Mouse (Mus musculus): Measurements from ENCODE around the gene Prkaca.
"Not testable (repeated sequence)": the region's sequence is repeated elsewhere in the genome, so short reads cannot be mapped to it uniquely, and the experiment has no call there.

The Prkaca gene

DNA sequence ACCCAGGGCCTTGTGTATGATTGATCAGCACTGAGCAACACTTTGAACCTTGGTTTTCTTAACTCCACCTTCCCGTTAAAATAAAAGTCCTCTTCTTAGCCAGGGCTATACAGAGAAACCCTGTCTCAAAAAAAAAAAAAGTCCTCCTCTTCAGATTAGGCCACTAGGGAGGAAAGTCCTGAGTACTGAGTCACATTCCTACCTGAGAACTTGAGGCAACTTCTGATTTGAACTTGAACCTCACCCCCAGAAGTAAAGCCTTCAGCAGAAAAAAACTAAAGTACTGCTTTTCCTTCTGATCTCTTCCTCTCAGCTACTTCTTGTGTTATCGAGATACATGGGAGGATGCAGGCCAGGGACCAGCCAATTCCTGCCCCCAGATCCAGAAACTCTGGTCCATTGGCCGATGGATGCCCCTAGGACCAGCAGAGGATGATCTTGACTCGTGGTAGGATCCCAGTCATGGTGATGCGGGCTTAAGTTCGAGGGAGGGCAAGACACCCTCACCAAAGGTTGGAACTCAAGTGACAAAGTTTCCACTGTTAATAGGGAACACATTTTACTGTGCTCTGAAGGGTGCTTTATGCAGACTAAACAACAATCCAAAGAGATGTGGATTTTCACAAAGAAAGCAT is 30.9 kb downstream of the Prkaca start:
- no peak for DNase-seq

DNA sequence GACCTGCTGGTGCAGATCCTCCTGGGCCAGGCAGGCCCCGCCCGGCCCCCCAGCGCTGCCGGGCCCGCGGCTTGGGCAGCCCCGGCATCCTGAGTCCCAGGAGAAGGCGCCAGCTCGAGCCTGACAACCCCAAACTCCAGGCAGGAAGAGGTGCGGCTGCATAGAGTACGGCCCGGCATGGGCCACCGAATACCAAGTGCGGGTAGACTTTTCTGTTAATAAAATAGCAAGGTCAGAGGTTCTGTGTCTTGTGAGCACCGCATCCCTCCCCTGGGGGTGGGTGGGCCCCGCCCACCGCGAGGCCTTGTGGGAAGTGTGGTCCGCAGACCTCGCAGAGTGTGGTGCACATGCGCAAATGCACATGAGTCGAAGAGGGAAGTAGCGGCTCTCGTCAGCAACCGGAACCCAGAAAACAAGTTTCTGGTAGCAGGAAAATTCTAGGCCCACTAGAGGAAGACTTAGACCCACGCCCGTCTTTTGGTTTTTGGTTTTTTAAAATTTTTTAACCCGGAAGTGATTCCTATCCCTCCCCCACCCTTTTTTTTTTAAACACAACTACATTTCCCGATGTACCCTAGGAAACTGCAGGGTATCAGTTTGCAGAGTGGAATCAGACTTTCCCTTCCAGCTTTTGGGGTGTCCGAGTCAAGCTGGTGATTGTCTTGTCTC is 31.9 kb downstream of the Prkaca start:
- peak; percentile 94 for DNase-seq

DNA sequence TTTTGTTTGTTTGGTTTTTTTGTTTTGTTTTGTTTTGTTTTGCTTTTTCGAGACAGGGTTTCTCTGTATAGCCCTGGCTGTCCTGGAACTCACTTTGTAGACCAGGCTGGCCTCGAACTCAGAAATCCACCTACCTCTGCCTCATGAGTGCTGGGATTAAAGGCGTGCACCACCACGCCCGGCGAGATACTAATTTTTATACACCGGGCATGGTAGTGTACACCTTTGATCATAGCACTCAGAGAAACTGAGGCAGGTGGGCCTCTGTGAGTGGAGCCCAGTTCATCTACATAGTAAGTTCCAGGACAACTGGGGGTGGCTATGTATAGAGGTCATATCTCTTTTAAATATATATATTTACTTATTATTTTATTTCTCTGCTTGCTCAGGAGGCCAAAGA is 32.7 kb downstream of the Prkaca start:
- not testable (repeated sequence) for DNase-seq

DNA sequence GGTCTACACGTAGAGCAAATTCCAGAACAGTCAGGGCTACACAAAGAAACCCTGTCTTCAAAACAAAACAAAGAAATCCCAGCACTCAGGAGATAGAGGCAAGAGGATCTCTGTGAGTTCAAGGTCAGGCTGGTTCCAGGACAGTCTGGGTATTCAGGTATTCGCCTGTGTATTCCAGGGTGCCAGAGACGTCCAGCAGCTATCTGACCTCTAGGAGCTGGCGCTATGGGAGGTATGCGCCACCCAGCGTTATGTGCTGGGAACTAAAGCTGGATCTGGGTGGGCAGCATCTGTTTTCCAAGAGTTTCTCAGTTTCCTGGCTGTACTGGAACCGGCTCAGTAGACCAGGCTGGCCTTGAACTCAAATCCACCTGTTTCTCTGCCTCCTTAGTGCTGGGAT is 35.6 kb downstream of the Prkaca start:
- DNase-seq, result no peak

DNA sequence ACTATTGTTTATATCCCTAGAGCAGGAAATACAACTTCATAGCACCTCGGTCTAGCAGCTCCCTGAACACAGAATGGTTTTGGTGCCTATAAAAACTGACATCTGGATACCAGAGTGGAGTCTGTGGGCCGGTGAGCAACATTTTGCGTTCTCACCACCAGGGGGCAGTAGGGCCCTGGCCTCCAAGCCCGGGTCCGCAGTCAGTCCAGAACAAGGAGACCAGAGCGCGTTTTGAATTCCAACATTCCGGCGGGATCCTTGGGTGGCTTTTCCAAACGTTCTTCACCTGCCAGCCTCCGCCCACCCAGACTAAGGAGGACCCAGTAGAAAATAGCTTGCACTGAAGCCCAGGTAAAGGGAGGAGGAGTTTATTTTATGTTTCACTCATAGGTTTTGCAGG is 37.1 kb downstream of the Prkaca start:
- DNase-seq, result peak; percentile 92

DNA sequence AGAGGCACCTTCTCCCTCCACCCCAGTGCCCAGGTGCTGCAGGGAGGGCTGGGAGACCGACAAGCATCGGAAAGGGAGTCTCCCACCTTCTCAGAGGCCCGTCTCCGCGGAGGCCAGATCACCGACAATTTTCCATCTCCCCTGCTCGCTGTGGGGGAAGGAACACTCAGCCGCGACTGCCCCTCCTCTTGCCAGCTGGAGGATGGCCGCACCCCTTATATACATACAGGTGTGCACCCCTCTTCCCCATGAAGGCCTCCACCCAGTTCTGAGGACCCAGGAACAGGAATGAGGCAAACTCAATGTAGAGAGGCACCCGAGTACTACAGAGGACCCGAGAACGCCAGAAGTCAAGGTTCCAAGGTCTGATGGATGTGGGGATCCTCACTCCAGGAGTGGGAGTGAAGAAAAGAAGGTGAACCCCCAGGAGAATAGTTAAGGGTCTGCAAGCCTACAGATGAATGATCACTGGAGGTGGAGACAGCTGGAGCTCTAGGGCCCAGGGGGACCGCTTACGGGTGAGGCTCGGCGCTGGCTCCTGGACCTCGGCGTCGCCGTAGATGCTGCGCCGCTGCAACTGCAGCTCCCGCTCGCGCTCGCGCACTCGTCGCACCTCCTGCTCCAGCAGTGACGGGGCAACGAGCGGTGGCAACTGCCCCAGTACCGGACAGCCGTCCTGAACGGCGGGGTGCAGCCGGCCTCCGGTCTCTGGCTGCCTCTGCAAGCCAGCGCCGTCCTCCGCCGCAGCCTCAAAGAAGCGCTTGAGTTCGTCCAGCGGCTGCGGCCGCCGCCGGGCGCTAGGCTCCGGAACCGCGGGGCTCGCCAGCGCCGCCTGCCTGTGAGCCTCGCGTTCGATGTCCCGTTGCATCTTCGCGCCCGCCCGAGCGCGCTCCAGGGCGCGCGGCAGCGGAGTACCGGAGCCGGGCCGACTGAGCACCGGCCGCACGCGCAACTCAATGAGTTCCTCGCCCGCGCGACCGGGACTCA is 38.1 kb downstream of the Prkaca start:
- peak; percentile 83 for DNase-seq

DNA sequence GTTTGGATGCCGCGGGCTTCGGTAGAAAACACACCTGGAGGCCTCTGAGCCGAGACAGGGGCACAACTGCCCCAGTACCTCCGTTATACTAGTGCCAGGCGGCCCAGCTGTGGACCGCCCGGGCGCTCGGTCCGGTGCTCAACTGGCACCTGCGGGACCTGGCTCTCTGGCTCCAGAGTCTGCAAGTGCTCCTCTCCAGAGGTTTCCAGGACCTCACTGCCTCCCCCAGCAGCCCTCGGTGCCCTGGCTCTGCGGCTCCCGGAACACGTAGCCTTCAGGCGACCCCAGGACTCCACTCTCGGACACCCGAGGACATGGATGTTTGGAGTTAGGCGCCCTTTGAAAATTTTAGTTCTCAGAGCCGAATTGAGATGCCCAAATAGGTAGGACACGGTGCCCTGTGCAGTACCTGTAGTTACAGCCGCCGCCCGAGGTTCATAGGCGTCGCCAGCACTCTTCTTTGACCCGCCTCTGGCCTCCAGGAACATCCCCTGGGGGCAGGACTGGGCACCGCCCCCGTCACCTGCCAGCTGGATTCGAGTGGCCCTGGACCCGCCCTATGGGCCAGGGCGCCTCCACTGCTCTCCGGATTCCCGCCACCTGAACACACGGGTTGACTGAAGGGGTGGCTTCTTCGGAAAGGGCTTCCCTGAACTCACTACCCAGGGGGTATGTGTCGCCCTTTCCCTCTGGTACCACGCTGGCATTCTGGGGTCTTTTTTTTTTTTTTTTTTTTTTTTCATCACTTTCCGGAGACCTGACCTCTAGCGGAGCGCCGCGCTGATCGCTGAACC is 39.1 kb downstream of the Prkaca start, which contains the start of gene 2210011C24Rik:
Gene 2210011C24Rik, minus strand, starts transcription at position 467 of the 794 bp plus-strand sequence.
- peak; percentile 70 for DNase-seq

DNA sequence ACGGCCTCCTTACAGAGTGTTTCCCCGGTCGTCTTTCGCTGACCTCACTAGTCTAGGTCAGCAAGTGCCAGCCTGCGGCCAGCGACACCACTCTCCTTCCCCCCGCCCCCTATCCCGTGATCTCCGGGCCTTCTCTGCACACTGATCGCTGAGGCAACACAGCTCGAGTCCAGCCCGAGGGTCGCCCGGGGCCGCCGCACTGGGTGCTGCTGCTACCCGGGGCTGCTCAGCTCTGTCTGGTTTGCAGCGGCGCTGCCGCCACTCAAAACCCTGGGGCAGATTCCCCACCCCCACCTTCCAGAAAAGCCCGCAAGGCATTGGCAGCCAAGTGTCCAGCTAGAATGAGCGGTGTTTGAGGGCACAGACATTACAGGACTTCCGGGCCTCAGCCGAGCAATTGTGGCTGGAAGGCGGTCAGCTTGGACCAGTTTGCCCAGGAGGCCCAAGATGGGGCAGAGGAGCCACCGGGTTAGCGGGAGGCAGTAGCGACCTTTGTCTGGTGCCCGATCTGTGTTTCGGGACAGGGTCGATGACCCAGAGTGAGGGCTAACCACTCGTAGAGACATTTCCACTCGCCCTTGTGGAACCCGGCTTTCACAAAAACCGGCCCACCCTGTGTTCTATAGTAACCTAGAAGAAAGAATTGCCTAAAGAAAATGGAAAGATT is 39.8 kb downstream of the Prkaca start:
- peak; percentile 17 for DNase-seq

DNA sequence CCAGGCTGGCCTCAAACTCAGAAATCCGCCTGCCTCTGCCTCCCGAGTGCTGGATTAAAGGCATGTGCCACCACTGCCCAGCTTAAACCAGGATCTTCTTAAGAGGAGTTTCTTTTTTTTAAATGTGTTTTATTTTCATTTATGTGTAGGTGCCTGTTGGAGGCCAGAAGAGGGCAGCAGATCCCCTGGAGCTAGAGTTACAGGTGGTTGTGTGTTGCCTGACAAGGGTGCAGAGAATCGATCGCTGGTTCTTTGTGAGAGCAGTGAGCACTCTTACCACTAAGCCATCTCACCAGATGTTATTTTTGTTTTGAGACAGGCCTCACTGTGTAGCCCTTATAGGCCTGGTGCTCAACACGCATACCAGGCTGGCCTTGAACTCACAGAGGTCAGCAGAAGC is 43.0 kb downstream of the Prkaca start:
- no peak for DNase-seq

DNA sequence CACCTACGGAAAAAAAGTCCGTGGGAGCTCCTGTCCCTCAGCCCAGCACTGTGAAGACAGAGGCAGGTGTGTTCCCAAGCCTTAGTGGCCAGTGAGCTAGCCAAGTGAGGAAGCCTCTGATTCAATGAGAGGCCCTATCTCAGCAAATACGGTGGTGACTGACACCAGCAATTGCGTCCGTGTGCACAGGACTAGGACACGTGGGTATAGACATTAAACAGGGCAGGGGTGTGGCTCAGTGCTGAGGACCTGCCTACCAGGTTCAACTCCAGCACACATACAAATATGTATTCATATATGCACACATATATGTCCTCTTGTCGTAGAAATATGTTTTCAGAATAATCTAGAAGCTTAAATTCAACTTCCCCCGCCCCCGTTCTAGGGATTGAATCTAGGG is 46.9 kb downstream of the Prkaca start:
- DNase-seq, result no peak

DNA sequence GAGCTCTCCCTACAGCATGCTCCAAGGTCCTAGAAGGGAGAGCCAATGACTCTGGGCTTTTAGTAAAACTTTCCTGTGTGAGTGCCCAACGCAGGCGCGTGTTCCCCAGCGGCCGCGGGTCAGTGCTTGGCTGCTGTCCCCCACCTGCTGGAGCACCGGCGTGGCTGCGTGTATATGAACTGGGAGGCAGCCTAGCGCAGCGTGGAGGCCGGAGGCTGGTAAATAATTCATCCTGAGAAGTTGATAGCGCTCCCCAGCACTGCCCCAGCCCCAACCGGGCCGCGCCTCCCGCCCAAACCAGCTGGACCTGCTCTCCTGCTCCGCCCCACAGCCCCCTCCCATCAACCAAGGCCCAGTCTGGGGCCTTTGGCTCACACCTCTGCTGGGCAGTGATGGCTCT is 48.3 kb downstream of the Prkaca start, which contains the start of gene Palm3:
Gene Palm3, plus strand, starts transcription at position 376 of the 400 bp plus-strand sequence.
- DNase-seq, result no peak

DNA sequence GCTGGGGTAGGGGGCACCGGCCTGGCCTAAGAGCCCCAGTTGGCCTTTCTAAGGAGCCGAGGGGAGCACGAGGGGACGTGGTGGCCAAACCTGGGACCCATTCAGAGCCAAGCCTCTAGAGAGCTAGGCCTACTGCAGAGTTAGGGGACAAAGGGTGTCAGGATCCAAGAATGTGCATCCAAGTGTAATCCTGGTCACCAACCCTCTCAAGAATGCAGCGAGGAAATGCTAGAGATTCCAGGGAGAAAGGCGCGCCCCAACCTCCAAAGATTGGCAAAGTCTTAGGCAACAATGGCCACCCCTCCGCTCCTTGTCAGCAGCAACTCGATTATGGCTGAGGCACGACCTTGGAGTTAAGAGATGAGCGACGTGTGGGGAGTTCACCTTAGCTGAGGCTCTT is 48.8 kb downstream of the Prkaca start:
- DNase-seq, result no peak

DNA sequence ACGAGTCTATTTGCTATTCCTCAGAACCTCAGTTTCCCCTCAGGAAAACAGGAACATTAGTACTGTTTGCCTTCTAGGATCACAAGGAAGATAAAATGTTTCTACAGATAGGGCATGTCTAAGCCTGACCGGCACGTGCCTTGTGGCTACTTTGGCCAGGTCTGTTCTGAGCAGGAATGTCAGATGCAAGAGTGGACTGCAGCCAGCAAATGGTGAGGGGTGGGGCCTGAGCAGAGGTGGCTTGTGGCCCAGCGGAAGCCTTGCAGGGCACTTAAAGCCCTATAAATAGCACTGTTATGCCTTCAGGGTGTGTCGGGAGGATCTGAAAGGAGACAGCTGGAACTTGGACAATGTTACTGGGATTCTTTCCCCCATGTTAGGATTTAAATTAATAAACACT is 50.3 kb downstream of the Prkaca start:
- DNase-seq, result peak; percentile 65

DNA sequence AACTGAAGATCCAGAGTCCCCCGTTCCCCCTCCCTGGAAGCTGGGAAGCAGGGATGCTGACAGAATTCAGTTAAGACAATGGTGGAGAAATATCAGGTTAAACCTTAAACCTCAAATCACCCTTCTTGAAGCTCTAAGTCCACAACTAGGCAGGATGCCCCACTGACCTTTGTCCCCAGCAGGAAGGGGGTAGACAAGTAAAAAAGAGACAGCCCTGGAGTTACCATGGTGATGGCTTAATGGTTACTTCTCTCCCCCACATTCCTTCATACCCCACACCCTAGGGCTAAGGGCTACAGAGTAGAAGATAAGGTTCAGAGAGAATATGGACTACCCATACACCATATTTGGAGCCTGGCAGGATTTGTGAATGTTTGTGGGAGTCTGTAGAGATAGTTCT is 50.8 kb downstream of the Prkaca start:
- no peak for DNase-seq

DNA sequence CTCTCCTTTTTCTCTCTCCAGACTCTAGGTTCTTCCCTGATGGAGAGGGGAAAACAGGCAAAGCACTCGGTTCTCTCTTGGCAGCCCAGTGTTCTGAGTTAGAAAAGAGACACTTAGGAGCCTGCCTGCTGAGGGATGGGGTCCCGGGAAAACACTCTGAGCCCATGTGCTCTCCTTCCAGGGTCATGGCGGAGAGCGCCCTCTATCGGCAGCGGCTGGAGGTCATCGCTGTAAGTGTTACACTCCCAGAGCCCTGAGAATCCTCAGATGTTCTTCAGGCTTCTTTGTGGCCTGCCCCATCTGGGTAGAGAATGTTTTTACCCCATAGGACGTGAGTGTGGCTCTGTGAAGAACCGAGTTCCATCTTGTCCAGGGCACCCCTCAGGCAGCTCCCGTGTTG is 51.4 kb downstream of the Prkaca start:
- peak; percentile 72 for DNase-seq

DNA sequence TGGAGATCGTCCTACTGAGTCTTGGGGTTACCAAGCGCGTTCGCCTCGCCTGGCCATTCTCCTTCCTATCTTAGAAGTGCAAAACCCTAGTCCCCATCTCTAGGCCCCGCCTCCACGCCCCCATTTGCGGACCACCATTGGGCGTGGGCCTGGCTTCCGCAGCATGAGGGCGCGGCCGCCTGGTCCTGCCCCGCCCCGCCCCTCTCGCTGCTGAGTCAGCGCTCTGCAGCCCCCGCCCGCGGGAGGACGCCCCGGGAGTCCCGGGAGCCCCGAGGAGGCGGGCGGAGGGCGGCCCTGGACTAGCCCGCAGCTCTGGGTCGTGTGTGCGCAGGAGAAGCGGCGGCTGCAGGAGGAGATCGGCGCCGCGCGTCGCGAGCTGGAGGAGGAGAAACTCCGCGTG is 53.1 kb downstream of the Prkaca start:
- DNase-seq, result peak; percentile 47

DNA sequence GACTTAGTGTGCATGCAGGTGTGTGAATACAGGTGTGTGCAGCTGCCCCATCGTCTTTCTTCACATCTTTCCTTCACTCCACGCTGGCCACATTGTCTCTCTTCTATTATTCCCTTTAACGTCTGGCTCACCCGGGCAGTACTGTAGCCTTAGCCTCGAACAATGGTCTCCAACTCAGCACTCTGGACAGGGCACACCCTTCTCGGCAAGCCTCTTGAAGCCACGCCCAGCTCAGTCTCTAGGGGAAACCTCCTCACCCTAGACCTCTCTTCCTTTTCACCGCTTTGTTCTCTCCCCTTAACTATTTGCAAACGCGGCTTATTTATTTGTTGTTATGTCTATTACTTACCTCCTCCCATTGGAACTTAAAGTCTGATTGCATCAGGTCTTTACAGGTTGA is 54.7 kb downstream of the Prkaca start:
- DNase-seq, result no peak

DNA sequence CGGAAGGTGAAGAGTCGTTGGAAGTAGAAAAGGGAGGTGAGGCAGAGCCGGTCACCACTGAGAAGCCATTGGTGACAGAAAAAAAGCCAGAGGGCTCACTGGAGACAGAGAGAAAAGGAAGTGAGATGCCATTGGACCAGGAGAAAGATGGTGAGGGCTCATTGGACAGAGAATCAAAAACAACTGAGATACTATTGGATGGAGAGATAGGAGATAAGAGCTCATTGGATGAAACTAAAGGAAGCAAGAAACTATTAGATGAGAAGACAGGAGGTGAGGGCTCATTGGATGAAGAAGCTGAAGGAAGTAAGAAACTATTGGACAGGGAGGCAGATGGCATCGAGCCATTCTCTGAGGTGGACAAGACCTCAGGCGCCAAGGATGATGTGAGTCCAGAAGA is 56.5 kb downstream of the Prkaca start:
- DNase-seq, result no peak

DNA sequence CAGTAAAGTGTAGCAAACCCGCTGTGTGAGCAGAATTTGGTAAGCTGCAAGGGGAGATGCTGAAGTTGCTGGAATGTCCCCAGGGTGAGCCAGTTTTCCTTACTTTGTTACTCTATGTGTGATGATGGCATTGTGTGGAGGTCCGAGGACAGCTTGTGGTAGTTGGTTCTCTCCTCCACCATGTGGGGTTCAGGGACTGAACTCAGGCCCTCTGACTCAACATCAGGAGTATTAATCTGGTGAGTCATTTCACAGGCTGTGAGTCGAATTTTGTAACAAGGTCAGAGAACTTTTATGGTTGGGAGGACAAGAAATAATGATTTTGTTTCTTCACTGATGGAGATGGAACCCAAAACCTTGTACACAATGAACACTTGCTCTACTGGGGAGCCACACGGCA is 60.0 kb downstream of the Prkaca start:
- DNase-seq, result no peak

DNA sequence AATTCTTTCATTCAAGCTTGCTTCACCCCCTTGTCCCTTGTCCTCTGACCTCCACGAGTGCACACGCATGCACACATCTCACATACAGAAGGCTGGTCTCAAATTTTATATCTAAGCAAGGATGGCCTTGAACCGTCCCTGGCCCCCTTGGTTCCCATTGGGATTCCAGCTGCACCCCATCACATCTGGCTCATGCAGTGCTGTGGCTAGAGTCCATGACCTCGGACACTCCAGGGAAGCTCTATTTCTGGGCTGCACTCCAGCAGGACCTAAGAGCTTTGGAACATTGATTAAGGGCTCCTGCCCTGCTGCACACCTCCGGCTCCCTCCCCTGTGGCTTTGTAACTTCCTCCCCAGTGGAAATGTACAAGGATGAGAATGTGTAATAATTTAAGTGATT is 65.2 kb downstream of the Prkaca start:
- no peak for DNase-seq

DNA sequence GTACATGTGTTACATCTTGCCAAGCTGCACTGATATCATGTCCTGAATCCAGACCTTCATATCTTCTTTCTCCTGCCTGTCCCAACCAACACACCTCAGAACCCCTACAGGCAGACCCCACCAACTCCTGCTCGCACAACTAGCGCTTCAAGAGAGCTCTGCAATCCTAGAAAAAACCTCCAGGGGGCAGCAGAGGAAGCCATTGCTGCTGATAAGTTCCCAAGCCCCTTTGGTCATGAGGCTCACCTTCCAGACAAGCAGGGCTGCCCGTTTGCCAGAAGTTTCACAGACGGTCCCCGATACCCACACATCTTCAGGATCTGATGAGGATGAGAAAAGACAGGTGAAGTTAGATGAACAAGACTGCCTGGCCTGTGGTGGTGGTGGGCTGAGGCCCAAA is 66.3 kb downstream of the Prkaca start:
- peak; percentile 85 for DNase-seq
